Mouse (Mus musculus): ENCODE data around the gene Npcd.

- TF ChIP-seq CTCF (IDR thresholded peaks at IDR 0.05; ENCODE audit: borderline replicate concordance, control insufficient read depth, extremely low read depth, insufficient read depth, low read length, poor library complexity), result no peak
- TF ChIP-seq POLR2A (IDR thresholded peaks at IDR 0.05; ENCODE audit: control insufficient read depth, extremely low read depth, insufficient read depth, low read length, poor library complexity), result no peak
Measured at GRCm38 (mm10) chr15:79750266-79750665, 83.8 kb downstream of the Npcd start.
